Mouse (Mus musculus) adrenal gland, postnatal 4 days (tissue): Measurements from ENCODE around the gene Greb1. TPM values are rescaled to one million over a fixed set of nuclear protein-coding genes. Genes with fewer than 3 reads are reported as not detected.
A peak's percentile ranks its signal among the peaks of the same experiment; 100 is the strongest.

ENCODE experiments used
- DNase-seq, 2 experiments: peaks; one replicate each; pipeline ENCODE4 v3.0.0; 2021 to 2022; ENCODE audit warnings: low spot score in 2 of 2, mixed read lengths in 2 of 2
- long read RNA-seq, 2 experiments: library from polyadenylated mRNA; stranded (forward); transcript quantifications; one replicate each; pipeline ENCODE4 v2.0.0; 2021
- total RNA-seq, 2 experiments: library from RNA; stranded (reverse); gene quantifications; 2 replicates each; pipeline ENCODE4 v1.2.3; 2021

The Greb1 gene
- total RNA-seq, result 10 to 100 TPM; 62.1 to 69.5 TPM
- long read RNA-seq, experiment 1, partial matches to known transcripts, result 3 of 6 reads
- long read RNA-seq, experiment 1, other reads (novel, unspliced or antisense), result 3 of 6 reads
- long read RNA-seq, experiment 2, partial matches to known transcripts, result 5 of 15 reads
- long read RNA-seq, experiment 2, other reads (novel, unspliced or antisense), result 10 of 15 reads

- DNase-seq, result peak in 1 of 2 experiments; percentile 26
Measured at GRCm38 (mm10) chr12:16800259-16800958, at the start of gene Greb1. Greb1 (minus strand) TSS chr12:16800886.

- DNase-seq, result no peak
Measured at GRCm38 (mm10) chr12:16849821-16850220, 49.1 kb upstream of the Greb1 start.

GRCm38 (mm10) chr12:16848501-16848900 is 47.8 kb upstream of the Greb1 start:
- no peak for DNase-seq

- DNase-seq, result no peak
Measured at GRCm38 (mm10) chr12:16847204-16847792, 46.6 kb upstream of the Greb1 start.

- no peak for DNase-seq
Measured at GRCm38 (mm10) chr12:16844623-16845592, 44.2 kb upstream of the Greb1 start.

GRCm38 (mm10) chr12:16840842-16841782 is 40.4 kb upstream of the Greb1 start:
- DNase-seq, result peak in 1 of 2 experiments; percentile 41

GRCm38 (mm10) chr12:16837766-16838165 is 37.1 kb upstream of the Greb1 start:
- DNase-seq, result no peak

GRCm38 (mm10) chr12:16836188-16836587 is 35.5 kb upstream of the Greb1 start:
- DNase-seq, result no peak

GRCm38 (mm10) chr12:16834701-16835100 is 34.0 kb upstream of the Greb1 start:
- DNase-seq, result no peak

- no peak for DNase-seq
Measured at GRCm38 (mm10) chr12:16831071-16831470, 30.4 kb upstream of the Greb1 start.

- DNase-seq, result no peak
Measured at GRCm38 (mm10) chr12:16829785-16830184, 29.1 kb upstream of the Greb1 start.

- no peak for DNase-seq
Measured at GRCm38 (mm10) chr12:16828505-16828904, 27.8 kb upstream of the Greb1 start.

GRCm38 (mm10) chr12:16823701-16824100 is 23.0 kb upstream of the Greb1 start:
- no peak for DNase-seq

GRCm38 (mm10) chr12:16822181-16822734 is 21.6 kb upstream of the Greb1 start:
- DNase-seq, result no peak

GRCm38 (mm10) chr12:16820761-16821160 is 20.1 kb upstream of the Greb1 start:
- no peak for DNase-seq

GRCm38 (mm10) chr12:16818513-16818912 is 17.8 kb upstream of the Greb1 start:
- no peak for DNase-seq

GRCm38 (mm10) chr12:16817147-16817546 is 16.5 kb upstream of the Greb1 start:
- DNase-seq, result no peak

GRCm38 (mm10) chr12:16811477-16811876 is 10.8 kb upstream of the Greb1 start:
- no peak for DNase-seq

- peak; percentile 68 to 74 for DNase-seq
Measured at GRCm38 (mm10) chr12:16810525-16811431, 10.1 kb upstream of the Greb1 start, which contains the start of gene E2f6. E2f6 (plus strand) TSS chr12:16810963.
